Mouse (Mus musculus): ENCODE measurements around the gene Casz1. TPM values are rescaled to one million over a fixed set of nuclear protein-coding genes. Genes with fewer than 3 reads are reported as not detected.

The Casz1 gene
- total RNA-seq, 1 experiment from 2014 or later = 7.5 TPM

- no peak for ATAC-seq (replicated peaks; ENCODE audit: insufficient number of reproducible peaks, low FRiP score, low TSS enrichment, poor library complexity, severe bottlenecking)
Measured at GRCm38 (mm10) chr4:148890892-148891838, 86.9 kb downstream of the Casz1 start.

- no peak for ATAC-seq (replicated peaks; ENCODE audit: insufficient number of reproducible peaks, low FRiP score, low TSS enrichment, poor library complexity, severe bottlenecking)
Measured at GRCm38 (mm10) chr4:148896125-148896524, 91.9 kb downstream of the Casz1 start.

- no peak for ATAC-seq (replicated peaks; ENCODE audit: insufficient number of reproducible peaks, low FRiP score, low TSS enrichment, poor library complexity, severe bottlenecking)
Measured at GRCm38 (mm10) chr4:148899927-148900294, 95.7 kb downstream of the Casz1 start.

GRCm38 (mm10) chr4:148900295-148901211 lies 96.3 kb downstream of the Casz1 start:
- 0 out of 2 replicates have a peak, but pooled peaks have one; percentile 29 for ATAC-seq (replicated peaks; ENCODE audit: insufficient number of reproducible peaks, low FRiP score, low TSS enrichment, poor library complexity, severe bottlenecking)

GRCm38 (mm10) chr4:148901275-148902052 lies 97.2 kb downstream of the Casz1 start:
- no peak for ATAC-seq (replicated peaks; ENCODE audit: insufficient number of reproducible peaks, low FRiP score, low TSS enrichment, poor library complexity, severe bottlenecking)

- ATAC-seq (replicated peaks; ENCODE audit: insufficient number of reproducible peaks, low FRiP score, low TSS enrichment, poor library complexity, severe bottlenecking) = peak; percentile 51; the same call in 1 of the 2 replicates
Measured at GRCm38 (mm10) chr4:148902919-148903727, 98.9 kb downstream of the Casz1 start.

- ATAC-seq (replicated peaks; ENCODE audit: insufficient number of reproducible peaks, low FRiP score, low TSS enrichment, poor library complexity, severe bottlenecking) = no peak
Measured at GRCm38 (mm10) chr4:148905295-148905694, 101.1 kb downstream of the Casz1 start.

GRCm38 (mm10) chr4:148906806-148907205 lies 102.6 kb downstream of the Casz1 start:
- ATAC-seq (replicated peaks; ENCODE audit: insufficient number of reproducible peaks, low FRiP score, low TSS enrichment, poor library complexity, severe bottlenecking) = no peak

GRCm38 (mm10) chr4:148908214-148908681 lies 104.0 kb downstream of the Casz1 start:
- ATAC-seq (replicated peaks; ENCODE audit: insufficient number of reproducible peaks, low FRiP score, low TSS enrichment, poor library complexity, severe bottlenecking) = no peak

- no peak for ATAC-seq (replicated peaks; ENCODE audit: insufficient number of reproducible peaks, low FRiP score, low TSS enrichment, poor library complexity, severe bottlenecking)
Measured at GRCm38 (mm10) chr4:148908760-148909510, 104.7 kb downstream of the Casz1 start.

GRCm38 (mm10) chr4:148909566-148909965 lies 105.3 kb downstream of the Casz1 start:
- no peak for ATAC-seq (replicated peaks; ENCODE audit: insufficient number of reproducible peaks, low FRiP score, low TSS enrichment, poor library complexity, severe bottlenecking)

- ATAC-seq (replicated peaks; ENCODE audit: insufficient number of reproducible peaks, low FRiP score, low TSS enrichment, poor library complexity, severe bottlenecking) = no peak
Measured at GRCm38 (mm10) chr4:148912134-148912533, 107.9 kb downstream of the Casz1 start.

GRCm38 (mm10) chr4:148912826-148913590 lies 108.8 kb downstream of the Casz1 start:
- ATAC-seq (replicated peaks; ENCODE audit: insufficient number of reproducible peaks, low FRiP score, low TSS enrichment, poor library complexity, severe bottlenecking) = no peak

GRCm38 (mm10) chr4:148914863-148915622 lies 110.8 kb downstream of the Casz1 start:
- ATAC-seq (replicated peaks; ENCODE audit: insufficient number of reproducible peaks, low FRiP score, low TSS enrichment, poor library complexity, severe bottlenecking) = no peak

- no peak for ATAC-seq (replicated peaks; ENCODE audit: insufficient number of reproducible peaks, low FRiP score, low TSS enrichment, poor library complexity, severe bottlenecking)
Measured at GRCm38 (mm10) chr4:148915849-148916248, 111.6 kb downstream of the Casz1 start.
